Mouse (Mus musculus): ENCODE measurements around the gene Fmn2. TPM values are rescaled to one million over a fixed set of nuclear protein-coding genes. Genes with fewer than 3 reads are reported as not detected.
A peak's percentile ranks its signal among the peaks of the same experiment; 100 is the strongest.

Fmn2 gene
- polyA plus RNA-seq, 1 experiment = 0.22 TPM

- H3K4me3 ChIP-seq (ENCODE audit: control insufficient read depth, insufficient read depth, low read length) = no peak overlapping the region
- no peak overlapping the region for H3K27ac ChIP-seq (ENCODE audit: control insufficient read depth, insufficient read depth, low read length)
- no peaks in the 10 kb centered on the region for H3K4me1 ChIP-seq (replicated peaks; ENCODE audit: control insufficient read depth, insufficient read depth, low read length)
- no peaks in the 10 kb centered on the region for H3K36me3 ChIP-seq (ENCODE audit: control insufficient read depth, insufficient read depth, low read length)
- H3K27me3 ChIP-seq (ENCODE audit: control insufficient read depth, insufficient read depth, low read length) = no peaks in the 10 kb centered on the region
- DNase-seq = no peak
- TF ChIP-seq CTCF (IDR thresholded peaks at IDR 0.05; ENCODE audit: borderline replicate concordance, control insufficient read depth, extremely low read depth, insufficient read depth, low read length, poor library complexity) (no peak), POLR2A (IDR thresholded peaks at IDR 0.05; ENCODE audit: control insufficient read depth, extremely low read depth, insufficient read depth, low read length, poor library complexity) (no peak)
Observed at GRCm38 (mm10) chr1:174665116-174665515, 163.5 kb downstream of the Fmn2 start.

DNA sequence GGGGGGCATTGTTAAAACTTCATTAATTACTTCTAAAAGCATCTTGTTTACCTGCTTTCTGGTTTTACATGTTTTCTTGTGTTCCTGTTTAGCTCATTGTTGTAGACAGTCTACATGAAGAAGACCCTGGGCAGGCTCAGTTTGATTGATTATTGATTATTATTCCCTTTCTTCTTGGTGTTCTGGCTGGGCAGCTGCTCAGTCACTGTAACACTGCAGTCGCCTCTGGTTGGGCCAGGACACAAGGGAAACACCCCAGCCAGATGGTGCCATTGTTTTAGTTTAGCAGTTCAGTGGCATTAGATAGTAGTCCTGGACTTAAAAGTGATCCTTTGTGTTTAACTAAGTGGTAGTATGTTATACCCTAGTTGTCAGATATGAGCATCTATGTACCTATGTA lies 167.5 kb downstream of the Fmn2 start:
- no peak for TF ChIP-seq POLR2A (IDR thresholded peaks at IDR 0.05; ENCODE audit: control insufficient read depth, extremely low read depth, insufficient read depth, low read length, poor library complexity)
- TF ChIP-seq CTCF (IDR thresholded peaks at IDR 0.05; ENCODE audit: borderline replicate concordance, control insufficient read depth, extremely low read depth, insufficient read depth, low read length, poor library complexity) = no peak
- Histone ChIP-seq H3K4me1 (replicated peaks; ENCODE audit: control insufficient read depth, insufficient read depth, low read length) (no peaks in the 10 kb centered on the region), H3K4me3 (ENCODE audit: control insufficient read depth, insufficient read depth, low read length) (no peak overlapping the region), H3K36me3 (ENCODE audit: control insufficient read depth, insufficient read depth, low read length) (no peaks in the 10 kb centered on the region), H3K27me3 (ENCODE audit: control insufficient read depth, insufficient read depth, low read length) (no peaks in the 10 kb centered on the region), H3K27ac (ENCODE audit: control insufficient read depth, insufficient read depth, low read length) (no peak overlapping the region)
- DNase-seq = no peak
- WGBS = 81% methylated on average over 1 of the region's 1 CpGs

DNA sequence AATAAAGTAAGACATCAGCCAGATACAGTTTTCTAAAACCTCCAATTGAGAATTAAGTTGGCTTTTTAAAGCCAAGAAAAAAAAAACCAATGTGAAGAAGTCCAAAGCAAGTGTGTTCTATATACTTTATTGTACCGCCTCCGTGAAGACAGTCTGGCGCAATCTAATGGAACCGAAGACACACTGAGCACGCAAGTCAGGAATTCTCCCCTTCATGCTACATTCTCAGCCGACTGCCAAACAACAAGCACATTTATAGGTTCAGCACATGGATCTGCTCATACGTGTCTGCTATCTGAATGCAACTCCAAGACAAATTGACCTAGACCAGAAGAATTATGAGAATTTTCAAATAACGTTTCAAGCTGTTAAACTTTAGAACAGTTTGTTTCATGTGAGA lies 169.2 kb downstream of the Fmn2 start:
- no peak for TF ChIP-seq POLR2A (IDR thresholded peaks at IDR 0.05; ENCODE audit: control insufficient read depth, extremely low read depth, insufficient read depth, low read length, poor library complexity)
- no peak for DNase-seq
- Histone ChIP-seq H3K4me3 (ENCODE audit: control insufficient read depth, insufficient read depth, low read length) (no peak overlapping the region), H3K27ac (ENCODE audit: control insufficient read depth, insufficient read depth, low read length) (no peak overlapping the region), H3K27me3 (ENCODE audit: control insufficient read depth, insufficient read depth, low read length) (no peaks in the 10 kb centered on the region), H3K4me1 (replicated peaks; ENCODE audit: control insufficient read depth, insufficient read depth, low read length) (no peaks in the 10 kb centered on the region), H3K36me3 (ENCODE audit: control insufficient read depth, insufficient read depth, low read length) (no peaks in the 10 kb centered on the region)
- 96% methylated on average over 8 of the region's 8 CpGs for WGBS

DNA sequence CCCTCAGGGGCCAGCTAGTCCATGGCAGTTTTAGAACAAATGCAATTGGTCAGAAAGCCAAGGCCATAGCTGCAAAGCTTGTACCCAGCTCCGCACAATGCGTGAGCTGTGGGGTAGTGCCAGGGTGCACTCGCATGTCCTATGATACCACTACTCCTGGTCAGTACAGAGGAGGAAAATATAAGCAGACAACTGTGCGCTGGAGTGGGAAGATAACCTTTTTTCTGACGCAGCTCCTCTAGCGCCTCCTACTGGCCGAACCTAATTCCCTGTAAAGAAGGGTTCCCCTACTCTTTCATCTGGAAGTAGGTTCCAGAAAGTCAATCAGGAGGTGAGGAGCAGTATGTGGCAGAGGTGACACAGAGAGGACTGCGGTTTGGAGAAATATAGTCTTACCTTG lies 173.0 kb downstream of the Fmn2 start:
- Histone ChIP-seq H3K4me3 (ENCODE audit: control insufficient read depth, insufficient read depth, low read length) (no peak overlapping the region), H3K4me1 (replicated peaks; ENCODE audit: control insufficient read depth, insufficient read depth, low read length) (no peaks in the 10 kb centered on the region), H3K27ac (ENCODE audit: control insufficient read depth, insufficient read depth, low read length) (no peak overlapping the region), H3K36me3 (ENCODE audit: control insufficient read depth, insufficient read depth, low read length) (no peaks in the 10 kb centered on the region), H3K27me3 (ENCODE audit: control insufficient read depth, insufficient read depth, low read length) (no peaks in the 10 kb centered on the region)
- no peak for TF ChIP-seq CTCF (IDR thresholded peaks at IDR 0.05; ENCODE audit: borderline replicate concordance, control insufficient read depth, extremely low read depth, insufficient read depth, low read length, poor library complexity)
- TF ChIP-seq POLR2A (IDR thresholded peaks at IDR 0.05; ENCODE audit: control insufficient read depth, extremely low read depth, insufficient read depth, low read length, poor library complexity) = no peak
- WGBS = 71% methylated on average over 8 of the region's 8 CpGs
- peak; percentile 9 for DNase-seq

GRCm38 (mm10) chr1:174675316-174675715 lies 173.7 kb downstream of the Fmn2 start:
- Histone ChIP-seq H3K27ac (ENCODE audit: control insufficient read depth, insufficient read depth, low read length) (no peak overlapping the region), H3K27me3 (ENCODE audit: control insufficient read depth, insufficient read depth, low read length) (no peaks in the 10 kb centered on the region), H3K36me3 (ENCODE audit: control insufficient read depth, insufficient read depth, low read length) (no peaks in the 10 kb centered on the region), H3K4me3 (ENCODE audit: control insufficient read depth, insufficient read depth, low read length) (no peak overlapping the region), H3K4me1 (replicated peaks; ENCODE audit: control insufficient read depth, insufficient read depth, low read length) (no peaks in the 10 kb centered on the region)
- 89% methylated on average over 6 of the region's 6 CpGs for WGBS
- no peak for DNase-seq
- TF ChIP-seq CTCF (IDR thresholded peaks at IDR 0.05; ENCODE audit: borderline replicate concordance, control insufficient read depth, extremely low read depth, insufficient read depth, low read length, poor library complexity) (no peak), POLR2A (IDR thresholded peaks at IDR 0.05; ENCODE audit: control insufficient read depth, extremely low read depth, insufficient read depth, low read length, poor library complexity) (no peak)

- Histone ChIP-seq H3K27ac (ENCODE audit: control insufficient read depth, insufficient read depth, low read length) (no peak overlapping the region), H3K4me3 (ENCODE audit: control insufficient read depth, insufficient read depth, low read length) (no peak overlapping the region), H3K4me1 (replicated peaks; ENCODE audit: control insufficient read depth, insufficient read depth, low read length) (no peaks in the 10 kb centered on the region), H3K36me3 (ENCODE audit: control insufficient read depth, insufficient read depth, low read length) (no peaks in the 10 kb centered on the region), H3K27me3 (ENCODE audit: control insufficient read depth, insufficient read depth, low read length) (no peaks in the 10 kb centered on the region)
- WGBS = 90% methylated on average over 3 of the region's 3 CpGs
- no peak for DNase-seq
- no peak for TF ChIP-seq CTCF (IDR thresholded peaks at IDR 0.05; ENCODE audit: borderline replicate concordance, control insufficient read depth, extremely low read depth, insufficient read depth, low read length, poor library complexity)
- TF ChIP-seq POLR2A (IDR thresholded peaks at IDR 0.05; ENCODE audit: control insufficient read depth, extremely low read depth, insufficient read depth, low read length, poor library complexity) = no peak
Observed at GRCm38 (mm10) chr1:174676187-174676586, 174.6 kb downstream of the Fmn2 start.

DNA sequence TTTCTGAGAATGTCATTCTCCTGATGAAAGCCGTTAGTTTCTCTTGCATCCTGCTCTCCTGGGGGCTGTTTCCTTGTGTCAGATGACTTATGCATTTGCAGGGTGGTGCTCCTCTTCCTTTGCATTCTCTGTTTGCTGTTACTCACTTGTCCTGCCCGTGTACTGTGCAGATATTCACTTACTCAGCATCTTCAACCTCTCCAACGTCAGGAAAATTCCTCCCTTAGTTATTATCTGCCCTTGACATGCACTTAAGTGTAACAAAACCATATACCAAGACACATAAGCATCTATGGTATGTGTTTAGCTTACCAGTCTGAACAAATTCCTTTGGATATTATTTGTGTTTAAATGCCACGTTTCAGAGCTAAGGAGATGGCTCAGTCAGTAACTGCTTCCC lies 175.6 kb downstream of the Fmn2 start:
- TF ChIP-seq POLR2A (IDR thresholded peaks at IDR 0.05; ENCODE audit: control insufficient read depth, extremely low read depth, insufficient read depth, low read length, poor library complexity) = no peak
- no peak for TF ChIP-seq CTCF (IDR thresholded peaks at IDR 0.05; ENCODE audit: borderline replicate concordance, control insufficient read depth, extremely low read depth, insufficient read depth, low read length, poor library complexity)
- H3K4me3 ChIP-seq (ENCODE audit: control insufficient read depth, insufficient read depth, low read length) = no peak overlapping the region
- DNase-seq = no peak
- H3K36me3 ChIP-seq (ENCODE audit: control insufficient read depth, insufficient read depth, low read length) = no peaks in the 10 kb centered on the region
- 71% methylated on average over 4 of the region's 4 CpGs for WGBS
- H3K27ac ChIP-seq (ENCODE audit: control insufficient read depth, insufficient read depth, low read length) = no peak overlapping the region
- H3K27me3 ChIP-seq (ENCODE audit: control insufficient read depth, insufficient read depth, low read length) = no peaks in the 10 kb centered on the region
- no peaks in the 10 kb centered on the region for H3K4me1 ChIP-seq (replicated peaks; ENCODE audit: control insufficient read depth, insufficient read depth, low read length)

Data from thymus, adult 2 months (tissue).